Mouse (Mus musculus) G1E (cell line): ENCODE results near the gene Snta1.

Experiments used
- CTCF ChIP-seq: IDR thresholded peaks from 2 replicates; pipeline ENCODE4 v1.5.1; 2012; ENCODE audit warnings: low read depth, low read length, inconsistent platforms, mixed read lengths
- GATA1 ChIP-seq: IDR thresholded peaks from 2 replicates; pipeline ENCODE4 v1.6.1; 2012; ENCODE audit warnings: borderline replicate concordance, low read length, inconsistent platforms, mixed read lengths
- GATA2 ChIP-seq: IDR thresholded peaks from 2 replicates; pipeline ENCODE4 v1.6.1; 2012; ENCODE audit warnings: low read depth, low read length, inconsistent platforms, borderline replicate concordance
- POLR2AphosphoS5 ChIP-seq: IDR thresholded peaks from 2 replicates; pipeline ENCODE4 v1.6.1; 2012; ENCODE audit warnings: low read depth, low read length, inconsistent platforms; ENCODE audit not compliant: insufficient replicate concordance
- TAL1 ChIP-seq: conservative IDR thresholded peaks from 2 replicates; pipeline ENCODE4 v1.6.1; 2012; ENCODE audit warnings: low read depth, low read length, inconsistent platforms, mixed read lengths

GRCm38 (mm10) chr2:154399325-154399724, 8.6 kb downstream of the Snta1 start:
- TF ChIP-seq CTCF (no peak), GATA1 (no peak), TAL1 (no peak), GATA2 (no peak), POLR2AphosphoS5 (no peak)
